Mouse (Mus musculus) forebrain, postnatal 0 days (tissue): Measurements from ENCODE around the gene Cubn. TPM values are rescaled to one million over a fixed set of nuclear protein-coding genes. Genes with fewer than 3 reads are reported as not detected.

Experiments
- ATAC-seq: fragments of 200-750 bp; cut with Nextera tagmentation; 2 replicates; pipeline ENCODE4 v1.8.0; 2017; ENCODE audit warnings: mild to moderate bottlenecking, moderate library complexity
- DNase-seq: peaks from one replicate; pipeline ENCODE4 v3.0.0-alpha.2; 2015
- H3K27ac ChIP-seq: fragments of 300-500 bp; sonication (generic); 2 replicates; pipeline ENCODE4 v1.5.1; 2014; ENCODE audit warnings: low read depth, mild to moderate bottlenecking, antibody characterized with exemption, low read length, moderate library complexity, mixed read lengths
- H3K27me3 ChIP-seq: fragments of 300-500 bp; sonication (generic); 2 replicates; pipeline ENCODE4 v1.6.1; 2014; ENCODE audit warnings: mild to moderate bottlenecking, low read length, mixed read lengths; ENCODE audit not compliant: insufficient read depth
- H3K36me3 ChIP-seq: fragments of 300-500 bp; sonication (generic); 2 replicates; pipeline ENCODE4 v1.6.1; 2014; ENCODE audit warnings: mild to moderate bottlenecking, moderate library complexity; ENCODE audit not compliant: insufficient read depth
- H3K4me1 ChIP-seq: fragments of 300-500 bp; sonication (generic); 2 replicates; pipeline ENCODE4 v1.6.1; 2014; ENCODE audit warnings: antibody characterized with exemption; ENCODE audit not compliant: insufficient read depth
- H3K4me2 ChIP-seq: fragments of 300-500 bp; sonication (generic); 2 replicates; pipeline ENCODE4 v1.6.1; 2014; ENCODE audit warnings: low read depth, mild to moderate bottlenecking, moderate library complexity
- H3K4me3 ChIP-seq: fragments of 300-500 bp; sonication (generic); 2 replicates; pipeline ENCODE4 v1.5.1; 2014; ENCODE audit warnings: low read depth, low read length, mixed read lengths
- H3K9ac ChIP-seq: fragments of 300-500 bp; sonication (generic); 2 replicates; pipeline ENCODE4 v1.6.1; 2014; ENCODE audit warnings: mild to moderate bottlenecking
- H3K9me3 ChIP-seq: fragments of 300-500 bp; sonication (generic); 2 replicates; pipeline ENCODE4 v1.6.1; 2016; ENCODE audit warnings: low read length
- CTCF ChIP-seq: sonication (generic); IDR thresholded peaks from 2 replicates; pipeline ENCODE4 v1.5.1; 2016; ENCODE audit warnings: antibody characterized with exemption, control low read depth, low read depth
- WGBS: fragments of 180-500 bp; shearing (Covaris S2); extraction: QIAGEN DNeasy Blood & Tissue Kit; methylation state at CpG from one replicate; pipeline ENCODE4 v1.1.7; 2014; 5-methylcytosine and 5-hydroxymethylcytosine counted together
- polyA plus RNA-seq: library from polyadenylated mRNA; unstranded; fragments of >200 nt; fragmentation: Nextera tagmentation; extraction: Ambion mirVana; gene quantifications from 2 replicates; pipeline ENCODE4 v1.2.1, GENCODE M21; 2015
- total RNA-seq: library from RNA; depleted of rRNA; stranded (reverse); fragments of >200 nt; gene quantifications from 2 replicates; pipeline ENCODE4 v1.2.3, GENCODE M21; 2014

Gene Cubn
- total and polyA plus RNA-seq, 2 experiments from 2014 or later: 0.25 to 1.1 TPM

GRCm38 (mm10) chr2:13240711-13241110, 250.9 kb downstream of the Cubn start:
- Histone ChIP-seq H3K9ac (no peak overlapping the region), H3K36me3 (0 out of 2 replicates have a peak, but pooled peaks cover 4% of the 10 kb centered on the region), H3K4me1 (no peaks in the 10 kb centered on the region), H3K27me3 (no peaks in the 10 kb centered on the region), H3K4me3 (no peak overlapping the region), H3K4me2 (no peak overlapping the region), H3K27ac (no peak overlapping the region), H3K9me3 (no peaks in the 10 kb centered on the region)
- 34% methylated on average over 9 of the region's 9 CpGs for WGBS
- TF ChIP-seq CTCF: no peak
- DNase-seq (no peak), ATAC-seq (no peak)

DNA sequence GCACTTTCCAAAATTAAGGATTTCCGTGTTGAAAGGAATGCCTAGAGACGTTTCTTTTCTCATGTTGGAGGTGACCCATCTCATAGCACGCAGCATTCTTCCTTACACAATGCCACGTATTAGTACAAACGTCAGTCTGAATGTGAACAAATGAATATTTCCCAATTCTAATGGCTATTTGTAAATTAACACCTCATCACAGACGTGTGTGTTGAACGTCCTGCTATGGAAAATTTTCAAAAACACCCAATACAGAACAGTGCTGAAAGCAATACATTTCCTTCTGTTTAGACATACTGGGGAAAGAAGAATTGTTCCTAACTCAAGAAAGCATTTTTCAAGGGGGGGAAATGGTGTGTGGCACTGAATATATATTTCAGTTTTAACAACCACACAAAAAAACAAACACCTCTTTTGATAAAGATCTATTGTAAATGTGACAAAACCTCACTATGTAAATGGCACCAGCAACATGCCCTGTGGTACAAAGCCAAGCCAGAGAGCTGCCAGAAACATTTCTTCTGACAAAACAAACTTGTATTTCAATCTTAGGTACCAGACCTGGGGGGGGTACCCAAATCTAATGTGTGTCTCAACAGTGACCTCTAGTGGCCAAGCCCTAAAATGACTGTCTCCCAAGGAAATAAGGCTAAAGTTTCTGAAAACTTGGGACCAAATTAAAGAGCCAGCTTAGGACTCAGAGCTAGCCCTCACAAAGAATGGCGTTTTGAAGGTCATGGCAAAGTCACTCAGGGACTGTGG, 254.3 kb downstream of the Cubn start:
- 37% methylated on average over 8 of the region's 8 CpGs for WGBS
- Histone ChIP-seq H3K9me3 (no peaks in the 10 kb centered on the region), H3K4me1 (no peaks in the 10 kb centered on the region), H3K4me3 (no peak overlapping the region), H3K4me2 (no peak overlapping the region), H3K27ac (no peak overlapping the region), H3K36me3 (no peaks in the 10 kb centered on the region), H3K9ac (no peak overlapping the region), H3K27me3 (no peaks in the 10 kb centered on the region)
- peak; percentile 68 for ATAC-seq
- DNase-seq: peak; percentile 87
- peak; percentile 89 for TF ChIP-seq CTCF

DNA sequence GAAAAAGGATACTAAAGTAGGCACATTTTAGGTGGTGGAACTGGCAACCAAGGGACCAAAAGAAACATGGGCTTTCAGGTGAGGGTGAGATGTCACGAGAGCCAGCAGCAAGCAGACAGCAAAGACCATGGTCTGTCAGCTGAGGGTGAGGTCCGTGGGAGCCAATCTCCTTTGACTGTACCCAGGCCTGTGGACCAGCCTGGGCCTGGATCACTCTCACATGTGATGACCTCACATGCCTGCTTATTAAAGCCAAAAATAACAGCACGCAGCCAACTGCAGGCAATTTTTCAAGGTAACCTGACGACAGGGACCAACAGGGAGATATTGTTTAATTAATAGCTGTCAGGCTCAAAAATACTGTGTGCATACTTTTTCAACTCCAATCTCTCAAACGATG, 255.9 kb downstream of the Cubn start:
- no peak overlapping the region for H3K9ac ChIP-seq
- no peak overlapping the region for H3K27ac ChIP-seq
- no peak overlapping the region for H3K4me3 ChIP-seq
- H3K9me3 ChIP-seq: no peaks in the 10 kb centered on the region
- DNase-seq (no peak), ATAC-seq (no peak)
- WGBS: 58% methylated on average over 5 of the region's 5 CpGs
- no peaks in the 10 kb centered on the region for H3K36me3 ChIP-seq
- no peak for TF ChIP-seq CTCF
- no peaks in the 10 kb centered on the region for H3K27me3 ChIP-seq
- H3K4me2 ChIP-seq: no peak overlapping the region
- H3K4me1 ChIP-seq: no peaks in the 10 kb centered on the region

DNA sequence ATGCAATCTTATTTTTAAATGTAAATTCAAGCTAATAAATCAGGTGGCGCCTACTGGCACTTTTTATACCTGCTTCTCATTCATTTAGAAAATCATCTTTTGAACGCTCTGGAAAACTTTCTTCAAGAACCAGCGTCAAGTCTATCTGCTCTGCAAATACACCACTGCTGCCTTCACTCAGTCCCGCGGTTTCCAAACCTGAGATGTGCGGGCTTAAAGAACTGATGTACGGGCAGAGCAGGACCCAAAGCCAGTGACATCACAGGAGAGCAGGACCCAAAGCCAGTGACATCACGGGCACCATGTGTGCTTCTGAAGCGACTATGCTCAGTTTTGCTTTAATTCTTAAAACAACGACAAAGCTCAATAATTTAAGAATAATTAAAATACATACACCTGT, 256.8 kb downstream of the Cubn start:
- Histone ChIP-seq H3K4me3 (no peak overlapping the region), H3K36me3 (no peaks in the 10 kb centered on the region), H3K9me3 (no peaks in the 10 kb centered on the region), H3K4me2 (no peak overlapping the region), H3K27ac (no peak overlapping the region), H3K4me1 (no peaks in the 10 kb centered on the region), H3K27me3 (no peaks in the 10 kb centered on the region), H3K9ac (no peak overlapping the region)
- 91% methylated on average over 10 of the region's 10 CpGs for WGBS
- ATAC-seq (no peak), DNase-seq (no peak)
- TF ChIP-seq CTCF: no peak

DNA sequence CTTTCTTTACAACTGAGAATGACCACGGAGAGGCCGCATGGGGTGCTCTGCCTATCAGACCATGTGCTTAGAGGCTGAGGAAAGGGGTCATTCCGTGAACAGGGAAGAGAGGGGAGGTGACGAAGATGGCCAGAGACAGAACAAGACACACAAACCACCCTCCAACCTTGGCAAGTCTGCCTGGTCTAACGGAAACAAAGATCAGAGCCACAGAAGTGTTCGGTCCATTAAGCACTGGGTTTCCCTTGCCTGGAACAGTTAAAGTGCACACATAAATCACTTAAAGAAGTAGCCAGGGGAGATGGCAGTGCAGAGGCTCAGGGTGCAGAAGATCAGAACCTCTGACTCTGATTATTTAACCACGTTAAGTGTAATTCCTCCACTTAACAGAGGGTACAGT, 257.7 kb downstream of the Cubn start:
- Histone ChIP-seq H3K27ac (no peak overlapping the region), H3K4me2 (no peak overlapping the region), H3K27me3 (no peaks in the 10 kb centered on the region), H3K4me1 (no peaks in the 10 kb centered on the region), H3K36me3 (no peaks in the 10 kb centered on the region), H3K4me3 (no peak overlapping the region), H3K9ac (no peak overlapping the region), H3K9me3 (no peaks in the 10 kb centered on the region)
- TF ChIP-seq CTCF: no peak
- ATAC-seq: no peak
- WGBS: 54% methylated on average over 7 of the region's 7 CpGs
- no peak for DNase-seq

DNA sequence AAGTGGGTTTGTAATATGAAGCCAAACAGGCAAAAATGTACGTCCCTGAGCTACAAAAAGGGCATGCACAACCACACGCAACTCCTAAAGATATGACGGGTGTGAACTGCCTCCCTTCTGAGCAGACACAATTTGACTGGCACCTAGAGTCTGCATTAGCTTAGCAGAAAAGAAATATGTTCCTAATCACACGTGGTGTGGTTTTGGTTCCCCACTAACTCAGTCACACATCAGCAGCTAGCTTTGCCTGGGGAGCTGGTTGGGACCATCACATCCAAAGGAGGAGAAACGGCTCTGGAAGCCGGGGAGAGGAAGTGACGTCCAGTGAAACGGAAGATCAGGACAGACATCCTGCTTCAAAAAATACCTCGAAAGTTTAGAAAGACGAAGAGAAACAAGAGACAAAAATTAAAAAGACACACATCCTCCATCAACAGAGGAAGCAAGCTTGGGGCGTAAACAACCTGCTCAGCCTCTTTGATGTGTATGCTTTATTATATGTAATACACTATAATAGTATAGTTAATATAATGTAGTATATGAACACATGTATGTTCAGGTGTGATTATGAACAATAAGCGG, 258.3 kb downstream of the Cubn start:
- WGBS: 81% methylated on average over 12 of the region's 12 CpGs
- DNase-seq (no peak), ATAC-seq (no peak)
- no peaks in the 10 kb centered on the region for H3K36me3 ChIP-seq
- no peak overlapping the region for H3K9ac ChIP-seq
- H3K9me3 ChIP-seq: no peaks in the 10 kb centered on the region
- no peak overlapping the region for H3K4me3 ChIP-seq
- TF ChIP-seq CTCF: no peak
- no peak overlapping the region for H3K27ac ChIP-seq
- H3K27me3 ChIP-seq: no peaks in the 10 kb centered on the region
- no peaks in the 10 kb centered on the region for H3K4me1 ChIP-seq
- H3K4me2 ChIP-seq: no peak overlapping the region

GRCm38 (mm10) chr2:13232305-13232704, 259.3 kb downstream of the Cubn start:
- DNase-seq (no peak), ATAC-seq (no peak)
- WGBS: 87% methylated on average over 6 of the region's 6 CpGs
- Histone ChIP-seq H3K27ac (no peak overlapping the region), H3K4me2 (no peak overlapping the region), H3K4me1 (no peaks in the 10 kb centered on the region), H3K36me3 (no peaks in the 10 kb centered on the region), H3K9me3 (no peaks in the 10 kb centered on the region), H3K4me3 (no peak overlapping the region), H3K27me3 (no peaks in the 10 kb centered on the region), H3K9ac (no peak overlapping the region)
- TF ChIP-seq CTCF: no peak
